Mouse (Mus musculus) MEL (cell line): ENCODE data around the gene Hcls1. TPM values are rescaled to one million over a fixed set of nuclear protein-coding genes. Genes with fewer than 3 reads are reported as not detected.

Source experiments
- DNase-seq: peaks from one replicate; pipeline ENCODE4 v3.0.0; 2011; ENCODE audit warnings: low read depth, low spot score
- H3K27ac ChIP-seq: 2 replicates; pipeline ENCODE4 v1.5.1; 2012; ENCODE audit warnings: low read depth, mild to moderate bottlenecking, control low read depth, low read length, moderate library complexity; ENCODE audit not compliant: control insufficient read depth
- H3K27me3 ChIP-seq, 2 experiments: fragments of 150-350 bp in 1 of 2; sonication (generic) in 1 of 2; 2 replicates each; pipeline ENCODE4 v1.6.1; 2012; ENCODE audit warnings: low read length in 2 of 2, mild to moderate bottlenecking in 2 of 2, improper control_type of control experiment in 1 of 2, moderate library complexity in 1 of 2; ENCODE audit not compliant: insufficient read depth in 2 of 2, control insufficient read depth in 1 of 2
- H3K36me3 ChIP-seq, 2 experiments: 2 replicates each; pipeline ENCODE4 v1.6.1; 2012 to 2014; ENCODE audit warnings: low read length in 2 of 2, improper control_type of control experiment in 1 of 2, inconsistent platforms in 1 of 2, mild to moderate bottlenecking in 1 of 2; ENCODE audit not compliant: insufficient read depth in 2 of 2, control insufficient read depth in 1 of 2
- H3K4me1 ChIP-seq, 2 experiments: fragments of 150-350 bp in 1 of 2; sonication (generic) in 1 of 2; 2 replicates each; pipeline ENCODE4 v1.6.1; 2012; ENCODE audit warnings: low read length in 2 of 2, improper control_type of control experiment in 1 of 2, mild to moderate bottlenecking in 1 of 2; ENCODE audit not compliant: insufficient read depth in 2 of 2, control insufficient read depth in 1 of 2
- H3K4me3 ChIP-seq, 2 experiments: fragments of 150-350 bp in 1 of 2; sonication (generic) in 1 of 2; 2 replicates each; pipeline ENCODE4 v1.5.1; 2012; ENCODE audit warnings: low read depth in 2 of 2, low read length in 2 of 2, mild to moderate bottlenecking in 2 of 2, moderate library complexity in 2 of 2, control low read depth in 1 of 2, improper control_type of control experiment in 1 of 2; ENCODE audit not compliant: control insufficient read depth in 1 of 2, insufficient read depth in 1 of 2
- H3K79me2 ChIP-seq: 2 replicates; pipeline ENCODE4 v1.6.1; 2012; ENCODE audit warnings: mild to moderate bottlenecking, low read length, moderate library complexity; ENCODE audit not compliant: control insufficient read depth, poor library complexity, insufficient read depth
- H3K9ac ChIP-seq: 2 replicates; pipeline ENCODE4 v1.6.1; 2012; ENCODE audit warnings: low read depth, mild to moderate bottlenecking, control low read depth, low read length, moderate library complexity; ENCODE audit not compliant: control insufficient read depth, poor library complexity, severe bottlenecking
- H3K9me3 ChIP-seq: fragments of 150-350 bp; sonication (generic); replicated peaks from 2 replicates; pipeline ENCODE4 v1.6.1; 2012; ENCODE audit warnings: mild to moderate bottlenecking, low read length, improper control_type of control experiment, moderate library complexity; ENCODE audit not compliant: insufficient read depth
- BHLHE40 ChIP-seq: IDR thresholded peaks from 2 replicates; pipeline ENCODE4 v1.6.1; 2012; ENCODE audit warnings: low read depth, mild to moderate bottlenecking, inconsistent platforms, low read length, improper control_type of control experiment, borderline replicate concordance
- CHD1 ChIP-seq: IDR thresholded peaks from 2 replicates; pipeline ENCODE4 v1.6.1; 2012; ENCODE audit warnings: low read depth, mild to moderate bottlenecking, inconsistent platforms, low read length, improper control_type of control experiment
- CTCF ChIP-seq, 3 experiments: IDR thresholded peaks in 2 of 3; conservative IDR thresholded peaks in 1 of 3; 2 replicates each; pipeline ENCODE4 v1.5.1; 2011 to 2012; ENCODE audit warnings: low read length in 3 of 3, low read depth in 2 of 3, mild to moderate bottlenecking in 2 of 3, improper control_type of control experiment in 1 of 3, inconsistent platforms in 1 of 3, mixed read lengths in 1 of 3, moderate library complexity in 1 of 3; ENCODE audit not compliant: control insufficient read depth in 1 of 3, insufficient read depth in 1 of 3, poor library complexity in 1 of 3, severe bottlenecking in 1 of 3
- E2F4 ChIP-seq: IDR thresholded peaks from 2 replicates; pipeline ENCODE4 v1.6.1; 2011; ENCODE audit warnings: low read depth, low read length, improper control_type of control experiment, borderline replicate concordance
- EP300 ChIP-seq, 2 experiments: IDR thresholded peaks; 2 replicates each; pipeline ENCODE4 v1.6.1; 2011; ENCODE audit warnings: improper control_type of control experiment in 2 of 2, low read length in 2 of 2, low read depth in 1 of 2, mild to moderate bottlenecking in 1 of 2
- ETS1 ChIP-seq: IDR thresholded peaks from 2 replicates; pipeline ENCODE4 v1.6.1; 2012; ENCODE audit warnings: low read depth, mild to moderate bottlenecking, inconsistent platforms, low read length, improper control_type of control experiment, moderate library complexity
- GABPA ChIP-seq: IDR thresholded peaks from 2 replicates; pipeline ENCODE4 v1.6.1; 2012; ENCODE audit warnings: low read depth, mild to moderate bottlenecking, inconsistent platforms, low read length, improper control_type of control experiment, moderate library complexity
- JUND ChIP-seq: IDR thresholded peaks from 2 replicates; pipeline ENCODE4 v1.6.1; 2011; ENCODE audit warnings: low read depth, mild to moderate bottlenecking, improper control_type of control experiment, low read length
- MAFK ChIP-seq: IDR thresholded peaks from 2 replicates; pipeline ENCODE4 v1.6.1; 2011; ENCODE audit warnings: low read depth, mild to moderate bottlenecking, low read length, improper control_type of control experiment, borderline replicate concordance
- MAX ChIP-seq: IDR thresholded peaks from 2 replicates; pipeline ENCODE4 v1.6.1; 2011; ENCODE audit warnings: low read length, improper control_type of control experiment
- MAZ ChIP-seq: IDR thresholded peaks from 2 replicates; pipeline ENCODE4 v1.6.1; 2012; ENCODE audit warnings: low read depth, mild to moderate bottlenecking, inconsistent platforms, low read length, improper control_type of control experiment
- MEF2A ChIP-seq: IDR thresholded peaks from 2 replicates; pipeline ENCODE4 v1.6.1; 2014; ENCODE audit warnings: low read depth, mild to moderate bottlenecking, inconsistent platforms, low read length, improper control_type of control experiment; ENCODE audit not compliant: poor library complexity, insufficient replicate concordance, severe bottlenecking; ENCODE audit errors: extremely low read depth
- MXI1 ChIP-seq: IDR thresholded peaks from 2 replicates; pipeline ENCODE4 v1.6.1; 2011; ENCODE audit warnings: mild to moderate bottlenecking, low read depth, low read length, improper control_type of control experiment
- NELFE ChIP-seq: IDR thresholded peaks from 2 replicates; pipeline ENCODE4 v1.6.1; 2011; ENCODE audit warnings: low read depth, low read length, improper control_type of control experiment
- POLR2AphosphoS5 ChIP-seq: IDR thresholded peaks from 2 replicates; pipeline ENCODE4 v1.6.1; 2012; ENCODE audit warnings: low read depth, borderline replicate concordance, mild to moderate bottlenecking, inconsistent platforms, low read length, moderate library complexity, mixed read lengths
- RAD21 ChIP-seq: IDR thresholded peaks from 2 replicates; pipeline ENCODE4 v1.6.1; 2011; ENCODE audit warnings: mild to moderate bottlenecking, low read depth, low read length, improper control_type of control experiment
- RCOR1 ChIP-seq: IDR thresholded peaks from 2 replicates; pipeline ENCODE4 v1.6.1; 2012; ENCODE audit warnings: low read depth, mild to moderate bottlenecking, inconsistent platforms, low read length, improper control_type of control experiment
- SIN3A ChIP-seq: IDR thresholded peaks from 2 replicates; pipeline ENCODE4 v1.6.1; 2012; ENCODE audit warnings: low read length, improper control_type of control experiment, inconsistent platforms
- SMC3 ChIP-seq: IDR thresholded peaks from 2 replicates; pipeline ENCODE4 v1.6.1; 2011; ENCODE audit warnings: low read depth, low read length, improper control_type of control experiment
- TAL1 ChIP-seq: IDR thresholded peaks from 2 replicates; pipeline ENCODE4 v1.6.1; 2012; ENCODE audit warnings: mild to moderate bottlenecking, inconsistent platforms, low read length, moderate library complexity, mixed read lengths
- TBP ChIP-seq: IDR thresholded peaks from 2 replicates; pipeline ENCODE4 v1.8.0; 2011; ENCODE audit warnings: low read depth, low read length, improper control_type of control experiment
- TCF12 ChIP-seq: IDR thresholded peaks from 2 replicates; pipeline ENCODE4 v1.6.1; 2014; ENCODE audit warnings: low read depth, mild to moderate bottlenecking, inconsistent platforms, low read length, improper control_type of control experiment, moderate library complexity
- UBTF ChIP-seq: IDR thresholded peaks from 2 replicates; pipeline ENCODE4 v1.6.1; 2012; ENCODE audit warnings: low read depth, mild to moderate bottlenecking, inconsistent platforms, low read length, improper control_type of control experiment, moderate library complexity, borderline replicate concordance; ENCODE audit not compliant: insufficient read depth
- USF1 ChIP-seq: IDR thresholded peaks from 2 replicates; pipeline ENCODE4 v1.6.1; 2014; ENCODE audit warnings: low read depth, mild to moderate bottlenecking, inconsistent platforms, low read length, improper control_type of control experiment, moderate library complexity
- USF2 ChIP-seq, 2 experiments: IDR thresholded peaks; 2 replicates each; pipeline ENCODE4 v1.6.1; 2011 to 2012; ENCODE audit warnings: improper control_type of control experiment in 2 of 2, low read length in 2 of 2, borderline replicate concordance in 1 of 2, inconsistent platforms in 1 of 2, low read depth in 1 of 2, mild to moderate bottlenecking in 1 of 2; ENCODE audit not compliant: insufficient read depth in 1 of 2
- ZC3H11A ChIP-seq: IDR thresholded peaks from 2 replicates; pipeline ENCODE4 v1.6.1; 2012; ENCODE audit warnings: low read depth, mild to moderate bottlenecking, inconsistent platforms, low read length, improper control_type of control experiment
- ZKSCAN1 ChIP-seq: IDR thresholded peaks from 2 replicates; pipeline ENCODE4 v1.6.1; 2012; ENCODE audit warnings: low read depth, mild to moderate bottlenecking, inconsistent platforms, low read length, improper control_type of control experiment, moderate library complexity
- ZMIZ1 ChIP-seq: IDR thresholded peaks from 2 replicates; pipeline ENCODE4 v1.6.1; 2012; ENCODE audit warnings: low read depth, mild to moderate bottlenecking, inconsistent platforms, low read length, improper control_type of control experiment, moderate library complexity
- ZNF384 ChIP-seq: IDR thresholded peaks from 2 replicates; pipeline ENCODE4 v1.6.1; 2012; ENCODE audit warnings: low read depth, mild to moderate bottlenecking, inconsistent platforms, low read length, improper control_type of control experiment
- polyA plus RNA-seq, 2 experiments: library from polyadenylated mRNA; stranded (reverse) in 1 of 2; unstranded in 1 of 2; fragments of >175 nt in 1 of 2; fragments of >200 nt in 1 of 2; gene quantifications; 2 replicates each; pipeline versions ENCODE4 v1.2.1 to v1.2.4; 2012; ENCODE audit warnings: low replicate concordance in 2 of 2, low read depth in 1 of 2; ENCODE audit not compliant: insufficient read length in 2 of 2, insufficient read depth in 1 of 2, missing spikeins in 1 of 2
- total RNA-seq: library from RNA; depleted of rRNA; stranded (reverse); fragments of 300-350 nt; gene quantifications from 2 replicates; pipeline ENCODE4 v1.2.3, GENCODE M21; 2012

Gene Hcls1
- total and polyA plus RNA-seq, 3 experiments: 57.4 to 91.4 TPM; not detected in 1

GRCm38 (mm10) chr16:36911909-36912308, 22.9 kb upstream of the Hcls1 start:
- no peak overlapping the region for H3K27ac ChIP-seq
- no peaks in the 10 kb centered on the region for H3K36me3 ChIP-seq
- no peaks in the 10 kb centered on the region for H3K27me3 ChIP-seq
- no peak overlapping the region for H3K9ac ChIP-seq
- no peak overlapping the region for H3K4me3 ChIP-seq
- no peak for DNase-seq
- H3K9me3 ChIP-seq: no peaks in the 10 kb centered on the region
- H3K79me2 ChIP-seq: no peaks in the 10 kb centered on the region
- H3K4me1 ChIP-seq: no peaks in the 10 kb centered on the region
- no peak for TF ChIP-seq TCF12
- TF ChIP-seq USF2 (IDR thresholded peaks at IDR 0.05; ENCODE audit: borderline replicate concordance in 1 of 2, insufficient read depth in 1 of 2, low read depth in 1 of 2, low read length in 2 of 2): no peak
- TF ChIP-seq RCOR1: no peak
- TF ChIP-seq USF1: no peak
- TF ChIP-seq E2F4: no peak
- no peak for TF ChIP-seq POLR2AphosphoS5
- no peak for TF ChIP-seq CTCF (IDR thresholded peaks at IDR 0.05 in 2 of 3, conservative IDR thresholded peaks at IDR 0.05 in 1 of 3; ENCODE audit: control insufficient read depth in 1 of 3, insufficient read depth in 1 of 3, low read depth in 2 of 3, low read length in 3 of 3, poor library complexity in 1 of 3, severe bottlenecking in 1 of 3)
- TF ChIP-seq GABPA: no peak
- TF ChIP-seq ETS1: no peak
- TF ChIP-seq SMC3: no peak
- no peak for TF ChIP-seq MAZ

- Histone ChIP-seq H3K9me3 (no peaks in the 10 kb centered on the region), H3K36me3 (no peaks in the 10 kb centered on the region), H3K4me1 (no peaks in the 10 kb centered on the region), H3K27ac (no peak overlapping the region), H3K27me3 (no peaks in the 10 kb centered on the region), H3K4me3 (no peak overlapping the region), H3K9ac (no peak overlapping the region), H3K79me2 (no peaks in the 10 kb centered on the region)
- TF ChIP-seq JUND: no peak
- no peak for TF ChIP-seq RAD21
- TF ChIP-seq ZMIZ1: no peak
- TF ChIP-seq BHLHE40: no peak
- TF ChIP-seq CHD1: no peak
- no peak for TF ChIP-seq ZNF384
- no peak for TF ChIP-seq ZC3H11A
- no peak for TF ChIP-seq MAX
- TF ChIP-seq ZKSCAN1: no peak
- no peak for TF ChIP-seq SIN3A
- TF ChIP-seq UBTF: no peak
- no peak for TF ChIP-seq MAZ
- TF ChIP-seq MAFK: no peak
- TF ChIP-seq EP300 (IDR thresholded peaks at IDR 0.05; ENCODE audit: low read depth in 1 of 2, low read length in 2 of 2): no peak
- no peak for TF ChIP-seq MEF2A
- TF ChIP-seq MXI1: no peak
- no peak for TF ChIP-seq TAL1
- TF ChIP-seq TBP: no peak
- TF ChIP-seq E2F4: no peak
- no peak for TF ChIP-seq NELFE
- DNase-seq: no peak
Measured at GRCm38 (mm10) chr16:36912311-36912710, 22.5 kb upstream of the Hcls1 start.
